Mouse (Mus musculus): ENCODE results near the gene Mycl. TPM values are rescaled to one million over a fixed set of nuclear protein-coding genes. Genes with fewer than 3 reads are reported as not detected.

The Mycl gene
- polyA plus RNA-seq, 1 experiment from 2014 or later = 2.9 TPM

DNA sequence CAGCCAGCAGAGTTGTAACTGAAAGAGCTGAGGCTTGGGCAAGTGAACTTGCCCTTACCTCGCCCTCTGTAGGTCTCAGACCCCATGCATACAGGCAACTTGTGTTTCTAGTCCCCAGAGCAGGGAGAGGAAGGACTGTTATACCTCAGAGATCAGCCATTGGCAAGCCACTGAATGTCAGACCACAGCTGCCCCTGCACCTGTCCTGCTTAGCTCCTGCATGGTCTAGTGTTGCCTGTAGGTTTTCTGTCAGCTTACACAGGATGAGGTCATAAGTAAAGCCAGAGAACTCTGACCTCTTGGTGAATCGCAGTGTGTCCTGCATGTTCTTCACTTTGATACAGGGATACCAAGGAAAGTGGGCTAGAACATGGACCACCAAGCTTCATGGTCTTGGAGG is 39.4 kb downstream of the Mycl start:
- 0 out of 2 replicates have a peak overlapping the region, but pooled peaks have one; percentile 7 for H3K27ac ChIP-seq (ENCODE audit: low read depth, low read length)
- no peak overlapping the region for H3K4me3 ChIP-seq (ENCODE audit: low read depth, low read length)
- H3K4me2 ChIP-seq (replicated peaks; ENCODE audit: low read depth) = no peak overlapping the region
- 89% methylated on average over 2 of the region's 2 CpGs for WGBS
- peaks cover 20% of the 10 kb centered on the region for H3K36me3 ChIP-seq (ENCODE audit: control insufficient read depth, insufficient read depth)
- H3K9me3 ChIP-seq (ENCODE audit: control insufficient read depth) = no peaks in the 10 kb centered on the region
- TF ChIP-seq CTCF (IDR thresholded peaks at IDR 0.05; ENCODE audit: low read depth) = no peak
- H3K27me3 ChIP-seq (replicated peaks; ENCODE audit: control insufficient read depth, insufficient read depth, low read length) = no peaks in the 10 kb centered on the region
- H3K9ac ChIP-seq (ENCODE audit: low read depth, low read length) = no peak overlapping the region
- H3K4me1 ChIP-seq (replicated peaks; ENCODE audit: control insufficient read depth, insufficient read depth, low read length) = no peaks in the 10 kb centered on the region
- no peak for ATAC-seq

DNA sequence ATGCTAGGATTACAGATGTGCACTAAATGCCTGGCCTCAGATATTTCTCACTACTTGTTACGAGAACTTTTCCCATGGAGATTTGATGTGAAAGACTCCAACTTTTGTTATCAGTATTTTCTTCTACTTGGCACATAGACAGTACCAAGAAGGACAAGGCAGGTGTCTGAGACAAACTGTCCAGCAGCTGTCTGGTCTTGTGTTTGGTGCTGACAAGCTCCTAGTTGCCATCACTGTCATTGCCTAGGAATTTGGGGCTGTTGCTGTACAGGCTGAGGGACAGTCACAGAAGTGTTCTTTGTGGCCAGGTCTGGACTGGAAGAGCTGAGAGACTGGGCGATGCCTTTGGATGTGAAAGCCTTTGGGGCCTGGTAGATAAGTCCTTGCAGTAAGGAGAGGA is 40.2 kb downstream of the Mycl start:
- no peak overlapping the region for H3K27ac ChIP-seq (ENCODE audit: low read depth, low read length)
- no peak for ATAC-seq
- H3K4me3 ChIP-seq (ENCODE audit: low read depth, low read length) = no peak overlapping the region
- H3K9me3 ChIP-seq (ENCODE audit: control insufficient read depth) = no peaks in the 10 kb centered on the region
- WGBS = 92% methylated on average over 2 of the region's 2 CpGs
- H3K36me3 ChIP-seq (ENCODE audit: control insufficient read depth, insufficient read depth) = peaks cover 28% of the 10 kb centered on the region
- H3K27me3 ChIP-seq (replicated peaks; ENCODE audit: control insufficient read depth, insufficient read depth, low read length) = no peaks in the 10 kb centered on the region
- no peaks in the 10 kb centered on the region for H3K4me1 ChIP-seq (replicated peaks; ENCODE audit: control insufficient read depth, insufficient read depth, low read length)
- H3K4me2 ChIP-seq (replicated peaks; ENCODE audit: low read depth) = no peak overlapping the region
- no peak for TF ChIP-seq CTCF (IDR thresholded peaks at IDR 0.05; ENCODE audit: low read depth)
- no peak overlapping the region for H3K9ac ChIP-seq (ENCODE audit: low read depth, low read length)

DNA sequence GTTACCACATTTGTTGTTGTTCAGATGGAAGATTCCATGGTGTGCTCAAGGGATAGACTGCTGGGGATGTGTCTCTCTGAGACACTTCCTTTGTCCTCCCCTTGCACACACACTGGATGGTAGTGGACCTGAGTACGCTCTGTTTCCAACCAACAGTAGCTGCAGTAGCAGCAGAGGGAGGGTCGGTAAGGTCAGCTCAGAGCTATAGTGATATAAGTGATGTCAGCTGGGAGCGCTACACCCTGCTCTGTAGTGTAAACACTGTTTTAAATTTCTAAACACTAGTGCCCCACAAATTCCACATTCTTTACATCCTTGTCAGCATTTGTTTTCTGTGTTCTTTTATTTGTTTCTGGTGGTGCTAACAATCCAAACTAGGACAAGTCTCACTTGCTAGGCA is 41.3 kb downstream of the Mycl start:
- ATAC-seq = no peak
- 49% methylated on average over 3 of the region's 3 CpGs for WGBS

DNA sequence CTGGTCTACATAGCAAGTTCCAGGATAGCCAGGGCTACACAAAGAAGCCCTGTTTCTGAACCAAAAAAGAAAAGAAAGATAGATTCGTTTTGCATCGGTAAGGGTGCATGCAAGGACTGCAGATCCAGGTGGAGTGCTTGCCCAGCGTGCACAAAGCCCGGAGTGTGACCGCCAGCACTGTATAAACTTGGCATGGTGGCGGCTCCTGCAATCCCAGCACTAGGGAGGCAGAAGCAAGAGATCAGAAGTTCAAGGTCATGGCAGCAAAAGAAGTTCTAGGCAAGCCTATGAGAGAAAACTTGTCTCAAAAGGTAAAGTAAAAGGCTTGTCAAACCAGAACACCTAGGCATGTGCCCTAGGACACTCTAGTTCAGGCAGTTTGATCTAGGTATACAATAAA is 45.7 kb downstream of the Mycl start:
- no peaks in the 10 kb centered on the region for H3K27me3 ChIP-seq (replicated peaks; ENCODE audit: control insufficient read depth, insufficient read depth, low read length)
- 89% methylated on average over 6 of the region's 6 CpGs for WGBS
- no peak for ATAC-seq
- H3K4me3 ChIP-seq (ENCODE audit: low read depth, low read length) = no peak overlapping the region
- H3K27ac ChIP-seq (ENCODE audit: low read depth, low read length) = no peak overlapping the region
- H3K4me1 ChIP-seq (replicated peaks; ENCODE audit: control insufficient read depth, insufficient read depth, low read length) = no peaks in the 10 kb centered on the region
- H3K9me3 ChIP-seq (ENCODE audit: control insufficient read depth) = no peaks in the 10 kb centered on the region
- no peak for TF ChIP-seq CTCF (IDR thresholded peaks at IDR 0.05; ENCODE audit: low read depth)
- no peak overlapping the region for H3K4me2 ChIP-seq (replicated peaks; ENCODE audit: low read depth)
- no peak overlapping the region for H3K9ac ChIP-seq (ENCODE audit: low read depth, low read length)
- H3K36me3 ChIP-seq (ENCODE audit: control insufficient read depth, insufficient read depth) = peaks cover 15% of the 10 kb centered on the region

More for the DNA sequence above, 41.3 kb downstream of the Mycl start:
- H3K4me3 ChIP-seq (ENCODE audit: low read depth, low read length) = no peak overlapping the region
- peaks cover 21% of the 10 kb centered on the region for H3K36me3 ChIP-seq (ENCODE audit: control insufficient read depth, insufficient read depth)
- H3K4me2 ChIP-seq (replicated peaks; ENCODE audit: low read depth) = no peak overlapping the region
- no peak overlapping the region for H3K27ac ChIP-seq (ENCODE audit: low read depth, low read length)
- TF ChIP-seq CTCF (IDR thresholded peaks at IDR 0.05; ENCODE audit: low read depth) = no peak
- H3K27me3 ChIP-seq (replicated peaks; ENCODE audit: control insufficient read depth, insufficient read depth, low read length) = no peaks in the 10 kb centered on the region
- no peak overlapping the region for H3K9ac ChIP-seq (ENCODE audit: low read depth, low read length)
- H3K9me3 ChIP-seq (ENCODE audit: control insufficient read depth) = no peaks in the 10 kb centered on the region
- no peaks in the 10 kb centered on the region for H3K4me1 ChIP-seq (replicated peaks; ENCODE audit: control insufficient read depth, insufficient read depth, low read length)

DNA sequence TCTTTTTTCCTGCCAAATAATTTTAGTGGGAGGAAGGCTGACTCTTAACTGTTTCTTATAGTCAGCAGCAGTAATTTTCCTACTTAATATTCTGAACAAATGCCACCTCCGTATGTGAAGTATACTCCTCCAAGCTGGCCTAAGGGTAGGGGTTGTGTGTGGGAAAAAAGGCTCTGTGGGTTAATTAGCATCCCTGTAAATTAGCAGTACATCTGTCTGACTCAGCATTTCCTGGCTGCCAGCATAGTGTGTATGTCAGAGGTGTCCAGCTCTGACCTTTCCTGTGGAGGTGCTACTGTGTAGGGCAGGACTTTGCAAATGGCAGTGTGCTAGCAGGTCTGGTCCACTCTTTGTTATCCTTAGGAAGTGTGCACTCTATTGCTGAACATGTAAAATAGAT is 48.4 kb downstream of the Mycl start:
- no peak for TF ChIP-seq CTCF (IDR thresholded peaks at IDR 0.05; ENCODE audit: low read depth)
- peaks cover 23% of the 10 kb centered on the region for H3K36me3 ChIP-seq (ENCODE audit: control insufficient read depth, insufficient read depth)
- no peaks in the 10 kb centered on the region for H3K4me1 ChIP-seq (replicated peaks; ENCODE audit: control insufficient read depth, insufficient read depth, low read length)
- no peak overlapping the region for H3K4me3 ChIP-seq (ENCODE audit: low read depth, low read length)
- 86% methylated on average over 1 of the region's 1 CpGs for WGBS
- ATAC-seq = no peak
- no peaks in the 10 kb centered on the region for H3K9me3 ChIP-seq (ENCODE audit: control insufficient read depth)
- H3K27ac ChIP-seq (ENCODE audit: low read depth, low read length) = no peak overlapping the region
- no peak overlapping the region for H3K4me2 ChIP-seq (replicated peaks; ENCODE audit: low read depth)
- H3K27me3 ChIP-seq (replicated peaks; ENCODE audit: control insufficient read depth, insufficient read depth, low read length) = no peaks in the 10 kb centered on the region
- H3K9ac ChIP-seq (ENCODE audit: low read depth, low read length) = no peak overlapping the region

DNA sequence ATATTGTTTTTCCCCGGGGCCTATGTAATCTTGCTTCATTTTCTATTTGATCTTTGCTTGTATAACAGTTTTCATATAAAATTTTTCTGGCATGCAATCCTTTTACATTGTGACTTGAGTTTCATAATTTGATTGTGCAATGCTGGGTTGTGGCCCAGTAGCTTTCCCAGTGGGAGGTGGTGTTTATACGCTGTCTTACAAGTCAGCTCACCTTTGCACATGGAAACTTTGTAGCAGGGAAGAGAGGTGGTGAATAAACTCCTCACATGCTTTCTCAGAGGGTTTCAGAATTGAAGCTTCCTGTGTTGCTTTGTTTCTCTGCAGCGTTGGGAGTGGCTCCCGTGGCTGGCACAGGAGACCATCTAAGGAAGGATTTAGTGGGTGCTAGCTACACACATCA is 49.4 kb downstream of the Mycl start:
- Histone ChIP-seq H3K9ac (ENCODE audit: low read depth, low read length) (no peak overlapping the region), H3K27me3 (replicated peaks; ENCODE audit: control insufficient read depth, insufficient read depth, low read length) (no peaks in the 10 kb centered on the region), H3K4me3 (ENCODE audit: low read depth, low read length) (no peak overlapping the region), H3K4me2 (replicated peaks; ENCODE audit: low read depth) (no peak overlapping the region), H3K4me1 (replicated peaks; ENCODE audit: control insufficient read depth, insufficient read depth, low read length) (no peaks in the 10 kb centered on the region), H3K27ac (ENCODE audit: low read depth, low read length) (no peak overlapping the region), H3K9me3 (ENCODE audit: control insufficient read depth) (no peaks in the 10 kb centered on the region), H3K36me3 (ENCODE audit: control insufficient read depth, insufficient read depth) (peaks cover 17% of the 10 kb centered on the region)
- 0 out of 2 replicates have a peak, but pooled peaks have one; percentile 14 for ATAC-seq
- no peak for TF ChIP-seq CTCF (IDR thresholded peaks at IDR 0.05; ENCODE audit: low read depth)
- 66% methylated on average over 4 of the region's 4 CpGs for WGBS

DNA sequence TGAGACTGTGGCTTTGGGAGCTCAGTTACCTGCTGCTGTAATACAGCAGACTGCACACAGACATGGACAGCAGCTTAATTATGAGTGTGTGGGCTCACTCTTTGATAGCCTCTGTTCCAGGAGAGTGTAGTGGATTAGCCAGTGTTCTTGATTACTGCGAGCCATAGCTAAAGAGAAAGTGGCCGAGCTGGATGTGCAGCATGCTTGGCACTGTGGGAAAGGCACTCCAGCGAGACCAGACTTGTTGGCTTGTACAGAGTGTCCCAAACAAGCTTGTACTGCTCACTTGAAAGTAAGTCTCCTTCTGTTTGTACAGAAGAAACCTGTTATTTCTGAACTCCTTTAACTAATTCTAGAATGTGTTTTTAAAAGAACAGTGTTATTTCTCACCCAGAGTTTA is 50.8 kb downstream of the Mycl start:
- H3K9me3 ChIP-seq (ENCODE audit: control insufficient read depth) = no peaks in the 10 kb centered on the region
- H3K36me3 ChIP-seq (ENCODE audit: control insufficient read depth, insufficient read depth) = peaks cover 12% of the 10 kb centered on the region
- ATAC-seq = no peak
- H3K4me2 ChIP-seq (replicated peaks; ENCODE audit: low read depth) = no peak overlapping the region
- no peak overlapping the region for H3K9ac ChIP-seq (ENCODE audit: low read depth, low read length)
- WGBS = 69% methylated on average over 3 of the region's 3 CpGs
- H3K4me3 ChIP-seq (ENCODE audit: low read depth, low read length) = no peak overlapping the region
- peaks cover 15% of the 10 kb centered on the region for H3K4me1 ChIP-seq (replicated peaks; ENCODE audit: control insufficient read depth, insufficient read depth, low read length)
- no peaks in the 10 kb centered on the region for H3K27me3 ChIP-seq (replicated peaks; ENCODE audit: control insufficient read depth, insufficient read depth, low read length)
- H3K27ac ChIP-seq (ENCODE audit: low read depth, low read length) = no peak overlapping the region
- TF ChIP-seq CTCF (IDR thresholded peaks at IDR 0.05; ENCODE audit: low read depth) = no peak
